Mouse (Mus musculus): Measurements from ENCODE around the gene Yrdc. TPM values are rescaled to one million over a fixed set of nuclear protein-coding genes. Genes with fewer than 3 reads are reported as not detected.
A peak's percentile ranks its signal among the peaks of the same experiment; 100 is the strongest.

Gene Yrdc
- polyA plus RNA-seq, 1 experiment from 2014 or later = 38.1 TPM

DNA sequence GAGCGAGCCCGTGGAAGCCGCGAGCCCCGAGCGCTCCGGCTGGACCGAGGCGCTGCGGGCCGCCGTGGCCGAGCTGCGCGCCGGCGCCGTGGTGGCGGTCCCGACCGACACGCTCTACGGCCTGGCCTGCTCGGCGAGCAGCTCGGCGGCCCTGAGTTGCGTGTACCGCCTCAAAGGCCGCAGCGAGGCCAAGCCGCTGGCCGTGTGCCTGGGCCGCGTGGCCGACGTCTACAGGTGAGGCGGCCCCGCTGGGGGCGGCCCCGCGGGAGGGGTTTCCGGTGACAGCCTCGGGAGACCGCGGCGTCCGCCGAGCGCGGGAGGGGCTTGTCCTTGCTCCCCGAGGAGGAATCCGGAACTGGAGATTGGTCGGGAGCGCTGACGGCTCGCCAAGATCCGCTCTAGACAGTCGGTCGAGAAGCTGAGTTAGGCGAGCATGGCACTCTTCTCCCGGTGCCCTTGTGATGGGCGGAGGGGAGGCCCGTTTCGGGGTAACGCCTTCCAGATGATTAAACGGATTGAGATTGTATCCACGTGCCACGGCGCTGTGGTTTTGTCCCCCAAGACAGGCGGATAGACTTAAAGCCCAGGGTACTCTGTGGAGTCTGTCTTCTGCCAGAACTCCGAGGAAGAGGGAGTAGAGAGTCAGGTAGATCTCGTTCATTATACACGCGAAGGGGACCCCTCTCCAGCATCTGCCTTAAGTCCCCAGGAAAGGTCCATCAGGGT is 617 bp downstream of the Yrdc start, which contains the start of gene 1110065P20Rik:
1110065P20Rik (minus strand) TSS at position 264 of the 726 bp plus-strand sequence.
- DNase-seq (ENCODE audit: low read depth, low spot score) = no peak
- in situ Hi-C loops (cut with MboI; ENCODE audit: low pct_unique_long_range_greater_than_20kb) = loop anchor here (10.0 kb wide), 1 partner anchor 214 kb away; the partner anchor contains the start of genes Dnali1 and Snip1
- H3K27me3 ChIP-seq = no peaks in the 10 kb centered on the region
- ChIA-PET POLR2A (interaction anchor here (0.6 kb wide), 1 partner anchor 1668 kb away, joined by 3 read pairs; the partner anchor contains the start of gene Hpcal4), CTCF (no interaction called here)
- peak; percentile 75 for ATAC-seq
- TF ChIP-seq CTCF (IDR thresholded peaks at IDR 0.05) = no peak

DNA sequence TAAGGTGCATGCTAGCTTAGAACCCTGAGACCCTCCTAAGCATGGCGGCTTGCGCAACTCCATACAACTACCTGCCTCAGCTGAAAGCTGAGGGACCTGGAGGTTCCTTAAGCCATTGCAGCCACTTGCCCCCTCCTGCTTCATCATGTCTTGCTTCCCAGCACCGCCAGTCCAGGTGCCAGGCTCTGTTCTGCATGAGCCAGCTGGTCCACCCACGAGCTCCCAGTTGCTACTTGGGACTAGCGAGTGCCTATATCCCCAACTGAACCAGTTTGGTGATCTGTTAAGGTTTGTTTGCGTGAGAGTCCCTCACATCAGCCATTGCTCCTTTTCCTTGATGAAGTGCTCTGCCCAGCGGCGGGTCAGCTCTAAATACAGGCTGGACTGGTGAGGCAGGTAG is 5.8 kb downstream of the Yrdc start:
- peaks cover under 1% of the 10 kb centered on the region for H3K27me3 ChIP-seq
- in situ Hi-C loops (cut with MboI; ENCODE audit: low pct_unique_long_range_greater_than_20kb) = loop anchor here (10.0 kb wide), 1 partner anchor 209 kb away; the partner anchor contains the start of genes Dnali1 and Snip1
- ChIA-PET CTCF (interaction anchor here (1.5 kb wide), 1 partner anchor 73 kb away, joined by 3 read pairs; no protein-coding TSS in a partner anchor), POLR2A (no interaction called here)
- TF ChIP-seq CTCF (IDR thresholded peaks at IDR 0.05) = no peak
- DNase-seq (ENCODE audit: low read depth, low spot score) (no peak), ATAC-seq (no peak)

DNA sequence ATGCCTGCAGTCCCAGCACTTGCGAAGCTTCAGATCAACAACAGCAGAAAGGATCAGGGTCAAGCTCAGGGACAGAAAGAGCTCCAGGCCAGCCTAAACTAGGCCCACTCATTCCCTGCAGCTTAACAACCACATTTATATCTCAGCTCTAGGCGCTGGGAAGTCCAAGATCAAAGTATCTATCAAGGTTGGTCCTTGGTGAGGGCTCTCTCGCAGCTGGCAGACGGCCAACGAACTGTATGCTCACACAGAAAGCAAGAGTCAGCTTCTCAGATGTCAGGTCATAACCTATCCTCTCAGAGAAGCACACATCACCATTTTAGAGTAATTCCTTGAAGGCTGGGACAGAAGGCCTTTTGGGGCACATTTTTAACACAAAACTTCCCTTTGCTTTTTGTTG is 7.9 kb downstream of the Yrdc start:
- ATAC-seq = no peak
- no peak for TF ChIP-seq CTCF (IDR thresholded peaks at IDR 0.05)
- peaks cover 12% of the 10 kb centered on the region for H3K27me3 ChIP-seq
- POLR2A ChIA-PET = interaction anchor here (1.2 kb wide), 1 partner anchor 9 kb away, joined by 3 read pairs; no protein-coding TSS in a partner anchor
- CTCF ChIA-PET = interaction anchor here (0.9 kb wide), 1 partner anchor 25 kb away, joined by 3 read pairs; no protein-coding TSS in a partner anchor
- no peak for DNase-seq (ENCODE audit: low read depth, low spot score)
- in situ Hi-C loops (cut with MboI; ENCODE audit: low pct_unique_long_range_greater_than_20kb) = loop anchor here (10.0 kb wide), 1 partner anchor 206 kb away; the partner anchor contains the start of genes Dnali1 and Snip1

DNA sequence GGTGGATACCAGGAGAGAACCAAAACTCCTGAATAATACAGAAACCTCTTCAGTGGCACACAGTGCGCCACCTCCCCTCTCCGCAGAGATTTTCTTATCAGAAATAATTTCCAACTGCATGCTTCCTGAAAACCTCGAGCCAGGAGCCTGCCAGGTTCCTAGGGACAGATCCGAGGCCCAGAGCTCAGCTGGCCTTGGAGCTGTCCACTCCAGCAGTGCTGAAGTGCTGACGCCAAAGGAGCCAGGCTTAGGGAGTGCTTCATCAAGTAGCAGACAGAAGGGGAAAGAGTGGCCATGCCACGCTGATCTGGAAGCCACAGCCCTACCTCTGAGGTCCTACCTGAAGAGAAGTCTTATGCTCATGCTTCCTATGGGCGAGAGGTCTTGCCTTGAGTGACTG is 10.0 kb downstream of the Yrdc start:
- peaks cover 12% of the 10 kb centered on the region for H3K27me3 ChIP-seq
- ATAC-seq (peak; percentile 54), DNase-seq (ENCODE audit: low read depth, low spot score) (no peak)
- POLR2A ChIA-PET = no interaction called here
- CTCF ChIA-PET = no interaction called here
- TF ChIP-seq CTCF (IDR thresholded peaks at IDR 0.05) = no peak
- in situ Hi-C loops (cut with MboI; ENCODE audit: low pct_unique_long_range_greater_than_20kb) = no loop called here

DNA sequence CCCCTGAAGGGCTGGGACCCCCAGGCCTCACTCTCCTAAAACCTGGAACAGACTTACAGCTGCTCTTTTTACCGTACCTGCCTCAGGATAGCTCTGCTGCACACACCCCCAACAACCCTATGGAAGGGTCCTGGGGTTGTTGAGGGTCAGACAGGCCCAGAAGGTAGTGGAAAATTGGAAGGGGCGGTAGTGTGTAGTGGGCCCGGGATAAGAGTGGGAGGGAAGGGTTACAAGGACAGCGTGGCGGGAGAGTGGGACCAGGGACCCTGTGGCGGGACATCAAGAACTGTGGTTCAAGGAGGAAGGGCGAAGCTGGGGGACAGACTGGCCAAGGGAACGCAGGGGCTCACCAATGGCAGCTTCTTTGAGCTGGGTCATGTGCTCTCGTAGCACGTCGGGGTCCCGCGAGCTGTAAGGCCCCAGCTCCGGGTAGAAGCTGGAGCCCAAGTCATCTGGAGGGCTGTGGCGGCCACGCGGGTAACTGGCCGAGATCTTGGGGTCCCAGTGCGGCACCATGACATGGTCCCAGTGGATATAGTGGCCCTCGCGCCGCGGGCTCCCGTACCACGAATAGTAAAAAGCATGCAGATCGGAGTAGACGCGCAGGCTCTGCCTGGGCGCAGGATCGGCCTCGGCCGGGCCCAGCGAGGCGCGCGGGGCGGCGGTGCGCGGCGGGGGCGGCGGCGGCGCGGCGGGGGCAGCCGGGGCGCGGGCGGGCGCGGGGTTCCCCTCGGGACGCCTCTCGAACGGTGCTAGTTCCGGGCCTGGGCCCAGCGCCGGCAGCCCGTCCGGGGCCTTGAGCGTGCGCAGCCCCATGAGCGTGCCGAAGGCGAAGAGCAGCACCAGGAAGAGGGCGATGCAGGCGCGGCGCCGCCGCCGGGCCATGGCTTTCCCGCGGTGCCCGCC is 11.1 kb downstream of the Yrdc start, which contains the start of gene Maneal:
Maneal (minus strand) TSS at position 889 of the 906 bp plus-strand sequence.
- ChIA-PET POLR2A (no interaction called here), CTCF (no interaction called here)
- ATAC-seq (no peak), DNase-seq (ENCODE audit: low read depth, low spot score) (no peak)
- no peak for TF ChIP-seq CTCF (IDR thresholded peaks at IDR 0.05)
- peaks cover 12% of the 10 kb centered on the region for H3K27me3 ChIP-seq
- in situ Hi-C loops (cut with MboI; ENCODE audit: low pct_unique_long_range_greater_than_20kb) = no loop called here

DNA sequence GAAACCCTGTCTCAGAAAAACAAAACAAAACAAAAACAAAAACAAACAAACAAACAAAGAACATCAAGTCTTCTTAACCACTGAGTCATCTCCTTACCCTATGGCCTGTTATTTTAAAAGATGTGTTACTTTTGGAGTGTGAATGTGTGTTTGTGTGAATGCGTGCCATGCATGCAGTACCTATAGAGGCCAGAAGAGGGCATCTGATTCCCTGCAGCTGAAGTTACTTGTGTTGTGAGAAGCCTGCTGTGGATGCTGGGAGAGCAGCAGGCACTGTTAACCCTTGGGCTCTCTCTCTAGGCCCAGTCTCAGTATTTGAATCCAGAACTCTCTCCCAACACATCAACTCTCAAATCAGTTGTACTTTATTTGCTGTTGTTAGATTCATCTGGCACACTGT is 22.2 kb downstream of the Yrdc start:
- H3K27me3 ChIP-seq = no peaks in the 10 kb centered on the region
- no peak for ATAC-seq
- ChIA-PET CTCF (no interaction called here), POLR2A (no interaction called here)
- no peak for TF ChIP-seq CTCF (IDR thresholded peaks at IDR 0.05)
- DNase-seq (ENCODE audit: low read depth, low spot score) = no peak
- in situ Hi-C loops (cut with MboI; ENCODE audit: low pct_unique_long_range_greater_than_20kb) = no loop called here

DNA sequence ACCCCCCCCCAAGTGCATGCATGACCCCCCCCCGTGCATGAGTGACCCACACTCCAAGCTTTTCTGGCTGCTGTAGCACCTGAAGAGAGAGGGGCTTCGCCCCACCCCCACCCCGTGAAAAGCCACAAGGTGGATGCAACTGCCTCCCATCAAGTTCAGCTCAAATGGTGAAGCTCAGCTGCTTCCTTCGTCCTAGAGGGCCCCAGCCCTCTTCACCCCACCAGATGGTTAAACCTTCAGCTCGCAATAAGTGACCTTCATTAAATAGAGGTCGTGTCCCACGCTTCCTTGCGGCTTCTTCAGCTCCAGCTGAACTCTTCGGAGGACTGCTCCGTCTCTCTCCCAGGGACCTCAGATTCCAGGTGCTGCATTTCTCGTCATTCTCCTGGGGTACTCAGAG is 30.1 kb downstream of the Yrdc start, which contains the start of gene Epha10:
Epha10 (plus strand) TSS at position 301 of the 400 bp plus-strand sequence.
- ChIA-PET CTCF (no interaction called here), POLR2A (interaction anchor here (0.6 kb wide), 1 partner anchor 410 kb away, joined by 6 read pairs; no protein-coding TSS in a partner anchor)
- peaks cover 20% of the 10 kb centered on the region for H3K27me3 ChIP-seq
- DNase-seq (ENCODE audit: low read depth, low spot score) (no peak), ATAC-seq (no peak)
- in situ Hi-C loops (cut with MboI; ENCODE audit: low pct_unique_long_range_greater_than_20kb) = no loop called here
- no peak for TF ChIP-seq CTCF (IDR thresholded peaks at IDR 0.05)

DNA sequence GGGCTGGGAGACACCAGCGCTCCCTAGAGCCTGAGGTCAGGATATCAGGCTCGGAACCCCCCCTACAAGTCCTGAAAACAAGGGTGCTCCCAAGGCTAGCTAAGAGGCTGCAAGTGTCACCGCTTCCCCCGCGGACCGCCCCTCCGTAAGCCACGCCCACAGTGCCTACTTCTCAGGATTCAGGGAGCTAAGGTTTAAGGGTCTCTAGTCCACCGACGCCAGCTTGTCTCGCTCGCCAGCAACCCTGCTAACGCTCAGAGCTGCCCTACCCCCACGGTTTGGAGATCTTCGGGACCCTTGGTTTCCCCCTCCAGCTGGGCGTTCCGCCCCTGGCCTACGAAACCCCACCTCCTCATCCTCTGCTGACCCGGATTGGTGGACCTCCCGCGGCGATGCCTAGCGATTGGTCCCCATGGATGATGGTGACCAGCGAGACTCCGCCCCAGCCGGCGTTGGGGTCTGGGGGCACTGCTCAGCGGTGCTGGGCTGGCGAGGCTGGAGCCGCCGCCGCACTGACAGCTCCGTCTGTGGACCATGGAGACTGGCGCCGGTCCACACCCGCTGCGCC is 30.9 kb downstream of the Yrdc start:
- POLR2A ChIA-PET = no interaction called here
- DNase-seq (ENCODE audit: low read depth, low spot score) (no peak), ATAC-seq (no peak)
- in situ Hi-C loops (cut with MboI; ENCODE audit: low pct_unique_long_range_greater_than_20kb) = no loop called here
- CTCF ChIA-PET = no interaction called here
- TF ChIP-seq CTCF (IDR thresholded peaks at IDR 0.05) = no peak
- peaks cover 27% of the 10 kb centered on the region for H3K27me3 ChIP-seq

DNA sequence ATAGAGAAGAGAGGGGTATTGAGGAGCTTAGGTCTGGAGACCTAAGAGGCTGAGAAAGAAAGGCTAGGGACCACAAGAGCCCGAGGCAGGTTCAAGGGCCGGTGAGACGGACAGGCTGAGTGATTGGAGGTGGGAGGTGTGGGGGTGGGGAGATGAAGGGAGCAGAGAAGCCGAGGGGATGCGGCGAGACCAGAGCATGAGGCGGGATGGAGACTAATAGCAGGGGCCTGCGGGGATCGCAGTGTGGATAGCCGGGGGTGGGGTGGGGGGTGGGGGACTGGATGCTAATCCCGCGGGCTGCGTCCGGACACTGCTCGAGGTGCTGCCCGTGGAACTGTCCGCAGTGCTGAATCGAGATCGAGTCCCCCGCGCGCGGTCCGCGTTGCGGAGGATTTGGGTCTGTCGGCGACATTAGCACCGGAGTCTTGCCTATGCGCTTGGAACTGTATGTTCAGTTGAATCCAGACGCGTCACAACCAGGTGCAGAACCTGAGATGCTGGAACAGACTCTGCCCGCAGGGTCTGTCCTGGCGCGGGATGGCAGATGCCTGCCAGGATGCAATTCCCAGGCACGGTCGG is 31.8 kb downstream of the Yrdc start:
- CTCF ChIA-PET = no interaction called here
- in situ Hi-C loops (cut with MboI; ENCODE audit: low pct_unique_long_range_greater_than_20kb) = no loop called here
- POLR2A ChIA-PET = no interaction called here
- DNase-seq (ENCODE audit: low read depth, low spot score) (no peak), ATAC-seq (no peak)
- peaks cover 28% of the 10 kb centered on the region for H3K27me3 ChIP-seq
- no peak for TF ChIP-seq CTCF (IDR thresholded peaks at IDR 0.05)

DNA sequence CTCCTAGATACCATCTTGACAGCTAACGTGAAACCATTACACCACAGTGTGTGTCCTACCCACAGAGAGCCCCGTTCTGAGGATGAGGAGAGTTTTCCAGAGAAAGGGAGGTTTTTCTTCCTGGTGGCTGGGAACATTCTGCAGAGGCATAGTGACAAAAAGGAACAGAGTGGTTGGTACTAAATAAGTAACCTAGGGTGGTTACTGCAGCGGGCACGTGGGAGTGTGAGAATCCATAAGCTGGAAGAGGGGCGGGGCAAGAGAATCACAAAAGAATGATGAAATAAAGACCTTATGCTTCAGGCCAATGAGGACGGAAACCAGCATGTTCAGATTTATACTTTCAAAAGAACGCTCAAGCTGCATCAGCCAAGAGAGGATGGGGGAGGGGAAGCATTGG is 38.2 kb downstream of the Yrdc start:
- CTCF ChIA-PET = no interaction called here
- DNase-seq (ENCODE audit: low read depth, low spot score) (no peak), ATAC-seq (no peak)
- in situ Hi-C loops (cut with MboI; ENCODE audit: low pct_unique_long_range_greater_than_20kb) = no loop called here
- no peak for TF ChIP-seq CTCF (IDR thresholded peaks at IDR 0.05)
- POLR2A ChIA-PET = no interaction called here
- peaks cover 17% of the 10 kb centered on the region for H3K27me3 ChIP-seq

Data from Patski (cell line).